Mouse (Mus musculus) kidney, adult 2 months (tissue): ENCODE data around the gene Sorcs2. TPM values are rescaled to one million over a fixed set of nuclear protein-coding genes. Genes with fewer than 3 reads are reported as not detected.

ENCODE experiments used
- DNase-seq: peaks from one replicate; pipeline ENCODE4 v3.0.0; 2021
- H3K27ac ChIP-seq: fragments of 200-500 bp; 2 replicates; pipeline ENCODE4 v1.5.1; 2012; ENCODE audit warnings: low read depth, low read length, control low read depth, inconsistent platforms; ENCODE audit not compliant: insufficient read depth
- H3K27me3 ChIP-seq: fragments of 200-500 bp; replicated peaks from 2 replicates; pipeline ENCODE4 v1.6.1; 2012; ENCODE audit warnings: mild to moderate bottlenecking, moderate library complexity, low read length, inconsistent platforms; ENCODE audit not compliant: control insufficient read depth, insufficient read depth
- H3K36me3 ChIP-seq: fragments of 200-500 bp; 2 replicates; pipeline ENCODE4 v1.6.1; 2012; ENCODE audit warnings: mild to moderate bottlenecking, moderate library complexity, low read length, inconsistent platforms; ENCODE audit not compliant: control insufficient read depth, insufficient read depth
- H3K4me1 ChIP-seq: fragments of 200-500 bp; 2 replicates; pipeline ENCODE4 v1.6.1; 2011; ENCODE audit warnings: low read length; ENCODE audit not compliant: control insufficient read depth, insufficient read depth
- H3K4me3 ChIP-seq: fragments of 200-500 bp; 2 replicates; pipeline ENCODE4 v1.5.1; 2011; ENCODE audit warnings: mild to moderate bottlenecking, low read depth, low read length, control low read depth; ENCODE audit not compliant: insufficient read depth
- CTCF ChIP-seq: fragments of 200-500 bp; conservative IDR thresholded peaks from 2 replicates; pipeline ENCODE4 v1.5.1; 2011; ENCODE audit warnings: low read depth, mild to moderate bottlenecking, control low read depth, low read length, moderate library complexity, mixed read lengths; ENCODE audit not compliant: insufficient read depth, insufficient read length
- POLR2A ChIP-seq: fragments of 200-500 bp; IDR thresholded peaks from one replicate; pipeline ENCODE4 v1.6.1; 2011; ENCODE audit warnings: low read depth, low read length, control low read depth
- WGBS: fragments of 180-500 bp; shearing (Covaris S2); methylation state at CpG from one replicate; pipeline ENCODE4 v1.1.7; 2018; 5-methylcytosine and 5-hydroxymethylcytosine counted together
- polyA plus RNA-seq: library from polyadenylated mRNA; depleted of rRNA; stranded (reverse); fragments of >200 nt; gene quantifications from 2 replicates; pipeline ENCODE4 v1.2.3, GENCODE M21; 2012

Gene Sorcs2
- polyA plus RNA-seq, 1 experiment, result 1.9 TPM

- DNase-seq, result no peak
- Histone ChIP-seq H3K4me1 (no peaks in the 10 kb centered on the region), H3K27ac (no peak overlapping the region), H3K27me3 (no peaks in the 10 kb centered on the region), H3K36me3 (no peaks in the 10 kb centered on the region), H3K4me3 (no peak overlapping the region)
- WGBS, result 89% methylated on average over 6 of the region's 6 CpGs
- TF ChIP-seq POLR2A (no peak), CTCF (no peak)
Measured at GRCm38 (mm10) chr5:36041756-36042155, 356.2 kb downstream of the Sorcs2 start.

GRCm38 (mm10) chr5:36041236-36041562 lies 356.7 kb downstream of the Sorcs2 start:
- no peak overlapping the region for H3K27ac ChIP-seq
- no peaks in the 10 kb centered on the region for H3K4me1 ChIP-seq
- no peaks in the 10 kb centered on the region for H3K27me3 ChIP-seq
- TF ChIP-seq POLR2A, result no peak
- no peak for TF ChIP-seq CTCF
- no peak for DNase-seq
- no peak overlapping the region for H3K4me3 ChIP-seq
- H3K36me3 ChIP-seq, result no peaks in the 10 kb centered on the region

DNA sequence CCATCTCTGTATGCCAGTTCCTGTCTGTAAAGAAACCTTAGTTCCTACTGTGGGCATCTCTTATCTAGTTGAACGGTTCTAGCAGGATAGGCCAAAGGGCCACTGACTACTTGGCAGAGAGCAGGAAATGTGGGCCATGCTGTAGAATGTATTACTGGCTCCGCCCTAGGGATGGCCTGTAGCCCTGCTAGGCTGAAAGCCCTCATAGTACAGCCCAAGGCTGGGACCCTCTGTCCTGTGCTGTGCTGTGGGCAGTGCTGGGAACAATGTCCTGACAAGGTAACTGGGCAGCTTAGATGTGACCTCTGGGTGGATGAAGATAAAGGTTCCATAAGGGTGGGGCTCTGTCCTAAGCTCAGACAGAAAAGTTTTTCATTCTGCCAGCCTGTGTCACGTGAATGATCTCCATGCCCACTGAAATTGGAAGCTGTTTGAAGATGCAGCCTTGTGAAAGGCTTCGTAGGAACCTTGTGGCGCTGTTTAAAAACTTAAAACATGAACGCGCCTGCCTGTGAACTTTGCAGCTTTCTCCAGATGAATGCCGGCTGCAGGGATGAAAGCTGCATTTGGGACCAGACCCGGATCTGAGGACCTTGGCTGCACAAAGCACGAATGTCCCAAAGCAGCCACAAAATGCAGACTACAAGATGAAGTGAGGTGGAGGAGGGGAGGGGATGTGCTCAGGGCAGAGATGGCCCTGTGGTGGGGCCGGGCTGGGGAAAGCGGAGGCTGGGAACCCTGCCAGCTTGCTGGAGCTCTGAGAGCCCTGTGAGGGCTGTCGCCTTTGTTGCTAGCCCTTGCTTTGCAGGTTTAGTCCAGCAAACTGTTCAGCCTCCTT lies 357.3 kb downstream of the Sorcs2 start:
- no peak overlapping the region for H3K4me3 ChIP-seq
- no peak for DNase-seq
- H3K27ac ChIP-seq, result no peak overlapping the region
- H3K4me1 ChIP-seq, result no peaks in the 10 kb centered on the region
- WGBS, result 64% methylated on average over 13 of the region's 13 CpGs
- H3K27me3 ChIP-seq, result no peaks in the 10 kb centered on the region
- no peaks in the 10 kb centered on the region for H3K36me3 ChIP-seq
- no peak for TF ChIP-seq CTCF

- Histone ChIP-seq H3K4me3 (no peak overlapping the region), H3K4me1 (no peaks in the 10 kb centered on the region), H3K36me3 (no peaks in the 10 kb centered on the region), H3K27me3 (no peaks in the 10 kb centered on the region), H3K27ac (no peak overlapping the region)
- WGBS, result 95% methylated on average over 5 of the region's 5 CpGs
- no peak for DNase-seq
- TF ChIP-seq CTCF, result no peak
- no peak for TF ChIP-seq POLR2A
Measured at GRCm38 (mm10) chr5:36039596-36039995, 358.3 kb downstream of the Sorcs2 start.

DNA sequence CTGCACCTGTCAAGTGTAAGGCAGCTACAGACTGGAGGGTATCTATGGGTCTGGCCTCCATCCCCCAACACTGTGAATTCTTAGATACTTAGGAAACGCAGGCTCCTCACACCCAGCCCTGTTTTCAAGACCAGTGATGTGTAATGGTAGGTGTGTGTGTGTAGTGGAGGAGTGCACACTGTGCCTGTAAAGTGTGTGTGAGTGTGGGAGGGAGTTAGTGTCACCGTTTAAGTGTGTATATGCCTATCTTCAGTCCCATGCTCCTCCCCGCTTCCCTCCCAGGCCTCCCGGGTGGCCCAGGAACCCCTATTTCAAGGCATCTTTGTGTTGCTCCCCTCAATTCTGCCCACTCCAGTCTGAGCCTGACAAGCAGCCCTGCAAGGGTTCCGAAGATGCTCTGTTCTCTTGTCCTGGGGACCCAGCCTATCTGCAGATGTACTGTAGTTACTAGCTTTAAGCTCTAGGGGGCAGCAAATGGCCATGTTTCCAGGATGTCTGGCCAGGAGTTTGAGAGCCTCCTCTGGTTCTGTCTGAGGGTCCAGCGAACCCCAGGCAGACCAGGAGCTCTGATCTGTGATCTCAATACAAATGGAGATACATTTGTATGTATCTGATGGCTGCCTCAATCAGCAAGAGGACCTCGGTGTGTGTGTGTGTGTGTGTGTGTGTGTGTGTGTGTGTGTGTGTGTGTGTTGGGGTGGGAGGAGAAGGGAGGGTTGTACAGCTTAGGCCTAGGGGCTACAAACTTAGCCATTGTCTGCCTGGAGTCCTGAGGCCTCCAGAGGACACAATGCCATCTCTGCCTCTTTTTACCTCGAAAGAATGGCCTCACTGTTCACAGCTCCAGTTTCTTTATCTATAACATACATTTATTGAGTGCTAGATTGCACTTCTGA lies 364.2 kb downstream of the Sorcs2 start:
- 52% methylated on average over 8 of the region's 8 CpGs for WGBS
- peak; percentile 44 for DNase-seq
- no peak for TF ChIP-seq POLR2A
- TF ChIP-seq CTCF, result peak; percentile 79
- Histone ChIP-seq H3K27ac (no peak overlapping the region), H3K36me3 (no peaks in the 10 kb centered on the region), H3K27me3 (no peaks in the 10 kb centered on the region), H3K4me3 (no peak overlapping the region), H3K4me1 (no peaks in the 10 kb centered on the region)

GRCm38 (mm10) chr5:36025076-36025475 lies 372.9 kb downstream of the Sorcs2 start:
- no peaks in the 10 kb centered on the region for H3K27me3 ChIP-seq
- 87% methylated on average over 4 of the region's 4 CpGs for WGBS
- TF ChIP-seq POLR2A, result no peak
- TF ChIP-seq CTCF, result no peak
- DNase-seq, result no peak
- no peak overlapping the region for H3K27ac ChIP-seq
- H3K36me3 ChIP-seq, result no peaks in the 10 kb centered on the region
- H3K4me1 ChIP-seq, result no peaks in the 10 kb centered on the region
- H3K4me3 ChIP-seq, result no peak overlapping the region

DNA sequence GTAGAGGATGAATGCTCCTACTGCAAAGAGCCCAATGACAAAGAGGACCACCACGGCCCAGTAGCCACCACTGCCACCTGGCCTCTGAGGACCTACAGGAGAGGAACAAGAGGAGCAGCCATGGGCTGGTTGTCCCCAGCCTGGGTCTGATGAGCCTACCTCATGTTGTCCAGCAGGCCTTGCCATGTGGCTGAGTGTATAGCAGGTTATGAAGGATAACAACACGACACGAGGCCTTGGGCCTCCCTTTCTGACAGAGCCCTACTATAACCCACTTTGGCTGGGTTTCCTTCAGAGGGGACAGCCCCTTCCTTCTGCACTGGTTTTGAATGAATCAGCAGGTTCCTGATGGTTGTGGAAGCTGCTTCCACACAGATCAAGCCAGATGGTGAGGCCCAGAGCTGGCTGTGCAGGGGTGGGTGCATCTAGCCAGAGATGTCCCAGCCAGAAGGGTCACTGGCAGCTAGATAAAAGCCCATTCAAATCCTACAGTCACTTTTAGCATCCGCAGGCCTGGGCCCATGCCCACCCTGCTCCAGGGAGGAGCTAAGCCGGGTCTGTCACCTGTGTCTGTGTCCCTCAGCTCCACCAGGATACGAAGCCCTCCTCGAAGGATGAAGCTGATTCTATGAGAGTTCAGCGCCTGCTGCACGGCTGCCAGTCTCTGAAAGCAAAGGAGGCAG lies 373.8 kb downstream of the Sorcs2 start:
- Histone ChIP-seq H3K36me3 (no peaks in the 10 kb centered on the region), H3K4me3 (no peak overlapping the region), H3K27ac (no peak overlapping the region), H3K4me1 (no peaks in the 10 kb centered on the region), H3K27me3 (no peaks in the 10 kb centered on the region)
- no peak for DNase-seq
- TF ChIP-seq CTCF (no peak), POLR2A (no peak)
- WGBS, result 89% methylated on average over 9 of the region's 9 CpGs
